Mouse (Mus musculus) C2C12 (cell line): ENCODE data around the gene Cdkn2aip.

ENCODE experiments used
- CTCF ChIP-seq: IDR thresholded peaks from one replicate; pipeline ENCODE4 v1.5.1; 2011; ENCODE audit not compliant: control insufficient read depth, insufficient read depth, insufficient read length
- MYOD1 ChIP-seq: IDR thresholded peaks from one replicate; pipeline ENCODE4 v1.6.1; 2011; ENCODE audit warnings: low read depth; ENCODE audit not compliant: control insufficient read depth, insufficient read length
- MYOG ChIP-seq: IDR thresholded peaks from one replicate; pipeline ENCODE4 v1.6.1; 2011; ENCODE audit not compliant: control insufficient read depth, insufficient read length; ENCODE audit errors: extremely low read depth
- USF1 ChIP-seq: IDR thresholded peaks from one replicate; pipeline ENCODE4 v1.6.1; 2011; ENCODE audit warnings: low read depth, mild to moderate bottlenecking, control low read depth, moderate library complexity

- TF ChIP-seq CTCF (no peak), MYOG (no peak), MYOD1 (no peak), USF1 (no peak)
These were observed 29.3 kb downstream of the Cdkn2aip start for GRCm38 (mm10) chr8:47684441-47684840.
